Mouse (Mus musculus): Measurements from ENCODE around the gene Asna1. TPM values are rescaled to one million over a fixed set of nuclear protein-coding genes. Genes with fewer than 3 reads are reported as not detected.

Asna1 gene
- polyA plus RNA-seq, 1 experiment: 253 TPM

GRCm38 (mm10) chr8:85014431-85014830 lies 10.7 kb downstream of the Asna1 start, which contains the start of gene Best2:
Gene Best2, minus strand, starts transcription at chr8:85014531.
- peaks cover 12% of the 10 kb centered on the region for H3K36me3 ChIP-seq (ENCODE audit: control insufficient read depth, insufficient read depth)
- TF ChIP-seq USF1 (IDR thresholded peaks at IDR 0.05; ENCODE audit: low read depth) (no peak), CEBPB (IDR thresholded peaks at IDR 0.05; ENCODE audit: low read depth) (no peak), MYOD1 (IDR thresholded peaks at IDR 0.05; ENCODE audit: control insufficient read depth, insufficient read length, low read depth) (no peak), FOSL1 (IDR thresholded peaks at IDR 0.05; ENCODE audit: insufficient read depth, low read length, poor library complexity, severe bottlenecking) (no peak), MAX (IDR thresholded peaks at IDR 0.05) (no peak), MYOG (IDR thresholded peaks at IDR 0.05; ENCODE audit: control insufficient read depth, extremely low read depth, insufficient read length) (no peak)
- H3K27me3 ChIP-seq (ENCODE audit: control insufficient read depth, insufficient read depth, insufficient read length): peaks cover 11% of the 10 kb centered on the region
- H3K79me3 ChIP-seq (ENCODE audit: low read depth): no peaks in the 10 kb centered on the region
- no peak within 1 kb of the TSS for H3K4me3 ChIP-seq (ENCODE audit: insufficient read depth, poor library complexity, severe bottlenecking)
- H3ac ChIP-seq (ENCODE audit: control insufficient read depth, insufficient read length, low read depth): peak within 1 kb of the TSS; percentile 12
- H3K79me2 ChIP-seq (ENCODE audit: control insufficient read depth, insufficient read depth): no peaks in the 10 kb centered on the region

- H3K36me3 ChIP-seq (ENCODE audit: control insufficient read depth, insufficient read depth): peaks cover 1% of the 10 kb centered on the region
- H3K27me3 ChIP-seq (ENCODE audit: control insufficient read depth, insufficient read depth, insufficient read length): peaks cover 11% of the 10 kb centered on the region
- H3K79me3 ChIP-seq (ENCODE audit: low read depth): no peaks in the 10 kb centered on the region
- TF ChIP-seq USF1 (IDR thresholded peaks at IDR 0.05; ENCODE audit: low read depth) (no peak), CEBPB (IDR thresholded peaks at IDR 0.05; ENCODE audit: low read depth) (no peak), CTCF (IDR thresholded peaks at IDR 0.05; ENCODE audit: control insufficient read depth, insufficient read depth, insufficient read length) (peak; percentile 17), MYOD1 (IDR thresholded peaks at IDR 0.05; ENCODE audit: control insufficient read depth, insufficient read length, low read depth) (no peak), MAX (IDR thresholded peaks at IDR 0.05) (no peak), MYOG (IDR thresholded peaks at IDR 0.05; ENCODE audit: control insufficient read depth, extremely low read depth, insufficient read length) (no peak), FOSL1 (IDR thresholded peaks at IDR 0.05; ENCODE audit: insufficient read depth, low read length, poor library complexity, severe bottlenecking) (no peak)
- peak overlapping the region; percentile 12 for H3ac ChIP-seq (ENCODE audit: control insufficient read depth, insufficient read length, low read depth)
- no peak overlapping the region for H3K4me3 ChIP-seq (ENCODE audit: insufficient read depth, poor library complexity, severe bottlenecking)
- no peaks in the 10 kb centered on the region for H3K79me2 ChIP-seq (ENCODE audit: control insufficient read depth, insufficient read depth)
Observed at GRCm38 (mm10) chr8:85013230-85013840, 11.7 kb downstream of the Asna1 start.

DNA sequence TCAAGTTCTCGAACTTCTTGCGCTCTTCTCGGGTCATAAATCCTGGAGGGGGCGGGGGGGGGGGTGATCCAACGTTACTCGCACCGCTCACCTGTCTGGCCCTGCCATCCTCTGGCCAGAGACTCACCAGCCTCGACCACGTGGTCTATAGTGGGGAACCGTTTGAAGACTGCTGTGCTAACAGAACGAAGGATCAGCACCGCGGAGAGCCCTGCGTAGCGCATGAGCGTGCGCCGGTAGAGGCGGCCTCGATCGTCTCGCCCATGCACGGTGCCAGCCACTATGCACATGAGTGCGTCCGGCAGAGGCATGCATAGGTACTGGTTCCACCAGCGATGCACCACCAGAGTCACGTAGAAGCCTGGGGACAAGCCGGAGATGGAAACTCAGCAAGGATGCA lies 13.8 kb downstream of the Asna1 start:
- Histone ChIP-seq H3ac (ENCODE audit: control insufficient read depth, insufficient read length, low read depth) (no peak overlapping the region), H3K36me3 (ENCODE audit: control insufficient read depth, insufficient read depth) (no peaks in the 10 kb centered on the region), H3K4me3 (ENCODE audit: insufficient read depth, poor library complexity, severe bottlenecking) (no peak overlapping the region), H3K27me3 (ENCODE audit: control insufficient read depth, insufficient read depth, insufficient read length) (peaks cover 11% of the 10 kb centered on the region), H3K79me2 (ENCODE audit: control insufficient read depth, insufficient read depth) (no peaks in the 10 kb centered on the region), H3K79me3 (ENCODE audit: low read depth) (no peaks in the 10 kb centered on the region)
- TF ChIP-seq CEBPB (IDR thresholded peaks at IDR 0.05; ENCODE audit: low read depth): no peak
- TF ChIP-seq MYOD1 (IDR thresholded peaks at IDR 0.05; ENCODE audit: control insufficient read depth, insufficient read length, low read depth): no peak
- no peak for TF ChIP-seq MYOG (IDR thresholded peaks at IDR 0.05; ENCODE audit: control insufficient read depth, extremely low read depth, insufficient read length)
- TF ChIP-seq FOSL1 (IDR thresholded peaks at IDR 0.05; ENCODE audit: insufficient read depth, low read length, poor library complexity, severe bottlenecking): no peak
- no peak for TF ChIP-seq USF1 (IDR thresholded peaks at IDR 0.05; ENCODE audit: low read depth)
- no peak for TF ChIP-seq CTCF (IDR thresholded peaks at IDR 0.05; ENCODE audit: control insufficient read depth, insufficient read depth, insufficient read length)
- no peak for TF ChIP-seq MAX (IDR thresholded peaks at IDR 0.05)

- Histone ChIP-seq H3K79me2 (ENCODE audit: control insufficient read depth, insufficient read depth) (no peaks in the 10 kb centered on the region), H3K36me3 (ENCODE audit: control insufficient read depth, insufficient read depth) (no peaks in the 10 kb centered on the region), H3K27me3 (ENCODE audit: control insufficient read depth, insufficient read depth, insufficient read length) (peaks cover 6% of the 10 kb centered on the region), H3ac (ENCODE audit: control insufficient read depth, insufficient read length, low read depth) (no peak overlapping the region), H3K4me3 (ENCODE audit: insufficient read depth, poor library complexity, severe bottlenecking) (no peak overlapping the region), H3K79me3 (ENCODE audit: low read depth) (no peaks in the 10 kb centered on the region)
- TF ChIP-seq CTCF (IDR thresholded peaks at IDR 0.05; ENCODE audit: control insufficient read depth, insufficient read depth, insufficient read length) (no peak), USF1 (IDR thresholded peaks at IDR 0.05; ENCODE audit: low read depth) (no peak), MAX (IDR thresholded peaks at IDR 0.05) (no peak), FOSL1 (IDR thresholded peaks at IDR 0.05; ENCODE audit: insufficient read depth, low read length, poor library complexity, severe bottlenecking) (no peak), MYOG (IDR thresholded peaks at IDR 0.05; ENCODE audit: control insufficient read depth, extremely low read depth, insufficient read length) (no peak), CEBPB (IDR thresholded peaks at IDR 0.05; ENCODE audit: low read depth) (no peak), MYOD1 (IDR thresholded peaks at IDR 0.05; ENCODE audit: control insufficient read depth, insufficient read length, low read depth) (no peak)
Observed at GRCm38 (mm10) chr8:85007686-85008085, 17.4 kb downstream of the Asna1 start.

DNA sequence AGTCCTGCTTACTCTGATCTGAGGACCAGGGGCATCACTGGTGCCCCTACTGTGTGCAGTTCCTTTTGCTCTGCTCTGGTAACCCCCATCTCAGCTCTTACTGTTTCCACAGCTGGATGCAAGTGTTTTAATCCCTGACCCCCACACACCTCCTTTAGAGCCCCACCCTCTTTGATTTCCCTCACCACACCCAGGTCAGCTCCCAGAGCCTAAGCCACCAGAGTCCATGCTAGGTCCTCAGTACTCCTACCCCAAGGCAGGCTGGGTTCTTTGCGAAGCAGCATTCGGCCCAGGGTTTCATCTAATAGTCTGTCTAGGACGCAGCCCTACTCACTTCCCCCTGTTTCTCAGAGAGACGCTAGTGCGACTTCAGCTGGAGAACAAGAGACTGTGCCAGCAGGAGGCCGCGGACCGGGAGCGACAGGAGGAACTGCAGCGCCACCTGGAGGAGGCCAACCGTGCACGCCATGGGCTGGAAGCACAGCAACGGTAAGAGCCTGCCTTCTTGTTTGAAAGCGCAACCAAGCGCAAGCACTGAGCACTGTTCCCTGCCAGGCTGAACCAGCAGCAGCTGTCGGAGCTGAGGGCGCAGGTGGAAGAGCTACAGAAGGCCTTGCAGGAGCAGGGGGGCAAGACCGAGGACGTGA lies 27.3 kb downstream of the Asna1 start:
- no peaks in the 10 kb centered on the region for H3K27me3 ChIP-seq (ENCODE audit: control insufficient read depth, insufficient read depth, insufficient read length)
- H3ac ChIP-seq (ENCODE audit: control insufficient read depth, insufficient read length, low read depth): peak overlapping the region; percentile 47
- H3K79me2 ChIP-seq (ENCODE audit: control insufficient read depth, insufficient read depth): no peaks in the 10 kb centered on the region
- H3K36me3 ChIP-seq (ENCODE audit: control insufficient read depth, insufficient read depth): no peaks in the 10 kb centered on the region
- TF ChIP-seq CTCF (IDR thresholded peaks at IDR 0.05; ENCODE audit: control insufficient read depth, insufficient read depth, insufficient read length) (peak; percentile 96), FOSL1 (IDR thresholded peaks at IDR 0.05; ENCODE audit: insufficient read depth, low read length, poor library complexity, severe bottlenecking) (no peak), MAX (IDR thresholded peaks at IDR 0.05) (peak; percentile 34)
- H3K4me3 ChIP-seq (ENCODE audit: insufficient read depth, poor library complexity, severe bottlenecking): no peak overlapping the region
- no peaks in the 10 kb centered on the region for H3K79me3 ChIP-seq (ENCODE audit: low read depth)
